Mouse (Mus musculus): ENCODE results near the gene Arhgap10. TPM values are rescaled to one million over a fixed set of nuclear protein-coding genes. Genes with fewer than 3 reads are reported as not detected.
"Not testable (repeated sequence)": the region's sequence is repeated elsewhere in the genome, so short reads cannot be mapped to it uniquely, and the experiment has no call there.

Gene Arhgap10
- polyA plus RNA-seq, 2 experiments from 2014 or later, result 2.1 to 2.9 TPM

GRCm38 (mm10) chr8:77340046-77340747 is 177.6 kb downstream of the Arhgap10 start:
- no peak for ATAC-seq

- no peak for ATAC-seq
Measured at GRCm38 (mm10) chr8:77337272-77337671, 180.5 kb downstream of the Arhgap10 start.

GRCm38 (mm10) chr8:77331180-77331579 is 186.6 kb downstream of the Arhgap10 start:
- no peak for ATAC-seq

- no peak for ATAC-seq
Measured at GRCm38 (mm10) chr8:77330304-77330703, 187.4 kb downstream of the Arhgap10 start.

- no peak for ATAC-seq
Measured at GRCm38 (mm10) chr8:77329783-77330182, 188.0 kb downstream of the Arhgap10 start.

GRCm38 (mm10) chr8:77328473-77328872 is 189.3 kb downstream of the Arhgap10 start:
- ATAC-seq, result no peak

GRCm38 (mm10) chr8:77327326-77327725 is 190.4 kb downstream of the Arhgap10 start:
- ATAC-seq, result no peak

- not testable (repeated sequence) for ATAC-seq
Measured at GRCm38 (mm10) chr8:77322727-77323126, 195.0 kb downstream of the Arhgap10 start.

- no peak for ATAC-seq
Measured at GRCm38 (mm10) chr8:77321901-77322300, 195.9 kb downstream of the Arhgap10 start.

GRCm38 (mm10) chr8:77318590-77318989 is 199.2 kb downstream of the Arhgap10 start:
- ATAC-seq, result no peak

GRCm38 (mm10) chr8:77317771-77318170 is 200.0 kb downstream of the Arhgap10 start:
- ATAC-seq, result no peak

GRCm38 (mm10) chr8:77313003-77313402 is 204.8 kb downstream of the Arhgap10 start:
- ATAC-seq, result no peak

GRCm38 (mm10) chr8:77311762-77312161 is 206.0 kb downstream of the Arhgap10 start:
- peak; percentile 55 for ATAC-seq

- ATAC-seq, result no peak
Measured at GRCm38 (mm10) chr8:77310541-77310940, 207.2 kb downstream of the Arhgap10 start.

GRCm38 (mm10) chr8:77310026-77310425 is 207.7 kb downstream of the Arhgap10 start:
- ATAC-seq, result no peak

- no peak for ATAC-seq
Measured at GRCm38 (mm10) chr8:77294599-77294998, 223.2 kb downstream of the Arhgap10 start.

GRCm38 (mm10) chr8:77292649-77293048 is 225.1 kb downstream of the Arhgap10 start:
- peak; percentile 71 for ATAC-seq

- ATAC-seq, result peak; percentile 30
Measured at GRCm38 (mm10) chr8:77292120-77292519, 225.6 kb downstream of the Arhgap10 start.

- no peak for ATAC-seq
Measured at GRCm38 (mm10) chr8:77288492-77288891, 229.3 kb downstream of the Arhgap10 start.

GRCm38 (mm10) chr8:77288065-77288464 is 229.7 kb downstream of the Arhgap10 start:
- no peak for ATAC-seq

GRCm38 (mm10) chr8:77284473-77284872 is 233.3 kb downstream of the Arhgap10 start:
- ATAC-seq, result no peak

- peak; percentile 59 for ATAC-seq
Measured at GRCm38 (mm10) chr8:77282605-77283236, 235.0 kb downstream of the Arhgap10 start.

- ATAC-seq, result no peak
Measured at GRCm38 (mm10) chr8:77279977-77280376, 237.8 kb downstream of the Arhgap10 start.

- ATAC-seq, result no peak
Measured at GRCm38 (mm10) chr8:77278246-77278645, 239.5 kb downstream of the Arhgap10 start.
